Mouse (Mus musculus): ENCODE results near the gene Ganc. TPM values are rescaled to one million over a fixed set of nuclear protein-coding genes. Genes with fewer than 3 reads are reported as not detected.

Gene Ganc
- polyA plus RNA-seq, 1 experiment: 10.4 TPM

DNA sequence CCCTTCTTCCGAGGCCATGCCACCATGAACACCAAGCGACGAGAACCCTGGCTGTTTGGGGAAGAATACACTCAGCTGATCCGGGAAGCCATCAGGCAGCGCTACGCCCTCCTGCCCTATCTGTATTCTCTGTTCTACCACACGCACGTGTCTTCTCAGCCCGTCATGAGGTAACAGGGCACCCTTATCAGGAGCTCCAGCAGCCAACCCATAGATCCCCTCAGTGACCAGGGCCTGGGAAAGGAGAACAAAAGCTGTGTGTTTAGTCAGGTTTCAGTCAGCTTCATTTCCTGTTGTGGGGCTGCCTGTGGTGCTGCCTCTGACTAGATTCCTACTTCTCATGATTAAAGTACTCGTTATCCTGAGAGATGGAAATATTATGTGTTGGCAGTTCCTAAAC, 42.7 kb downstream of the Ganc start:
- Histone ChIP-seq H3K4me3 (ENCODE audit: insufficient read depth, low read length) (no peak overlapping the region), H3K4me1 (ENCODE audit: control insufficient read depth, insufficient read depth, low read length) (peaks cover 5% of the 10 kb centered on the region), H3K27ac (ENCODE audit: insufficient read depth, low read depth, low read length) (no peak overlapping the region)
- TF ChIP-seq CTCF (IDR thresholded peaks at IDR 0.05; ENCODE audit: low read depth, low read length): no peak
- TF ChIP-seq POLR2A (IDR thresholded peaks at IDR 0.05; ENCODE audit: borderline replicate concordance, low read depth, low read length): no peak

DNA sequence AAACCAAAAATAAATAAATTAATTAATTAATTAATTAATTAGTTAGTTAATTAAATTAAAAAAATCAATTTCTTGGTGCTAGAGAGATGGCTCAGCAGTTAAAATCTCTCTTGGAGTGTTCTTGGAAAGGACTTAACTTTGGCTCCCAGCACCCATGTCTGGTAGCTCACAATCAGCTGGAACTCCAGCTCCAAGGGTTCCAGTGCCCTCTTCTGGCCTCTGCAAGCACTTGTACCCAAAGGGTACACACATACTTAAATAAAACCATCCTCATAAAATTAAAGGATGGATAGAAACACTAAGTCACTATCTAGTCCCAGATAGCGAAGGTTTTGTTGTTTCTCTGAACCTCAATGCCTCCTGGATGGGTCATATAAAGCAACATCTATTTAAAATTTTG, 43.6 kb downstream of the Ganc start:
- no peak overlapping the region for H3K4me3 ChIP-seq (ENCODE audit: insufficient read depth, low read length)
- peaks cover 5% of the 10 kb centered on the region for H3K4me1 ChIP-seq (ENCODE audit: control insufficient read depth, insufficient read depth, low read length)
- TF ChIP-seq POLR2A (IDR thresholded peaks at IDR 0.05; ENCODE audit: borderline replicate concordance, low read depth, low read length): no peak
- no peak for TF ChIP-seq CTCF (IDR thresholded peaks at IDR 0.05; ENCODE audit: low read depth, low read length)
- H3K27ac ChIP-seq (ENCODE audit: insufficient read depth, low read depth, low read length): no peak overlapping the region

DNA sequence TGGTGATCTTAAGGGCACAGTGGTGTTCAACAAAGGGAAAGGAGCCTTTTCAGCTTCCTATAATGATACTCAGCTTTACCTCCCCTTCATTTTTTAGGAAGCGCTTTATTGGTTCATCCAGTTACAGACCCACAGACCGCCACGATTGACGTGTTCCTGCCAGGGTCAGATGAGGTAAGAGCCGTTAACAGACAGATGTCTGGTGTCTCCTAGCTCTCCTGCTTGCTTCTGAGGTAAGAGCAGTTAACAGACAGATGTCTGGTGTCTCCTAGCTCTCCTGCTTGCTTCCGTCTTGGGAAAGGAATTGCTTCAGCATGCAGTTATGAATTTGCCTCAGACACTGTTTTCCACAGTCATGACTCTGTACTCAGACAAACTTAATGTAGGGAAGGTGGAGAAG, 47.0 kb downstream of the Ganc start:
- TF ChIP-seq POLR2A (IDR thresholded peaks at IDR 0.05; ENCODE audit: borderline replicate concordance, low read depth, low read length) (no peak), CTCF (IDR thresholded peaks at IDR 0.05; ENCODE audit: low read depth, low read length) (no peak)
- Histone ChIP-seq H3K4me3 (ENCODE audit: insufficient read depth, low read length) (no peak overlapping the region), H3K27ac (ENCODE audit: insufficient read depth, low read depth, low read length) (no peak overlapping the region), H3K4me1 (ENCODE audit: control insufficient read depth, insufficient read depth, low read length) (peaks cover 5% of the 10 kb centered on the region)

DNA sequence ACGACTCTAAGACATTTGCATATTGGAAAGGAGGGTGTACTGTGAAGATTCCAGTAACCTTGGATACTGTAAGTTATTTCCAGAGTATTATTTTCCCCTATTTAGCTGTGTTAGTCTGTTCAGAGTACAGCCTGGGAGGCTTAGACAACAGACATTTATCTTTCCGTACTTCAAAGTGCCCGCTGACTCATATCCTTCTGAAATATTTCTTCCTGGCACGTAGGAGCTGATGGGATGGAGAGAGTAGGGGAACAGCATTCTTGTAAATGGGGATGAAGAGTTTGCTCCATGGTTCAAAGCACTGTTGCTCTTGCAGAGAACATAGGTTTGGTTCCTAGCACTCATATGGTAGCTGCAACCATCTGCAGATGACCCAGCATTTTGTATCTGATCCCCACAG, 48.9 kb downstream of the Ganc start:
- TF ChIP-seq CTCF (IDR thresholded peaks at IDR 0.05; ENCODE audit: low read depth, low read length) (no peak), POLR2A (IDR thresholded peaks at IDR 0.05; ENCODE audit: borderline replicate concordance, low read depth, low read length) (no peak)
- no peaks in the 10 kb centered on the region for H3K4me1 ChIP-seq (ENCODE audit: control insufficient read depth, insufficient read depth, low read length)
- H3K4me3 ChIP-seq (ENCODE audit: insufficient read depth, low read length): no peak overlapping the region
- no peak overlapping the region for H3K27ac ChIP-seq (ENCODE audit: insufficient read depth, low read depth, low read length)

DNA sequence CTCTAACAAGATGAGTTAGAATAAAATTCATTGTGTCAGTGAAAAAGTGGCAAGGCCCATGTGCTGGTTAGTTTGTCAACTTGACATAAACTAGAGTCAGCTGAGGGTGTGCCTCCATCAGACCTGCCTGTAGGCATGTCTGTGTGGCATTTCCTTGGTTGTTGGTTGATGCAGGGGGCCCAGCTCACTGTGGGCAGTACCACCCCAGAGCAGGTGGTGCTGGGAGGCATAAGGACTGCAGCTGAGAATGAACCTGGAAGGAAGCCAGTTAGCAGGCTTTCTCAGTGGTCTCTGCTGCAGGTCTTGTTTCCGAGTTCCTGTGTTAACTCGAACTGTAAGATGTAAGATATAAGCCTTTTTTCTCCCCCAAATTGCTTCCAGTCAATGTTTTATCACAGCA, 51.3 kb downstream of the Ganc start:
- Histone ChIP-seq H3K4me3 (ENCODE audit: insufficient read depth, low read length) (no peak overlapping the region), H3K27ac (ENCODE audit: insufficient read depth, low read depth, low read length) (no peak overlapping the region), H3K4me1 (ENCODE audit: control insufficient read depth, insufficient read depth, low read length) (no peaks in the 10 kb centered on the region)
- no peak for TF ChIP-seq POLR2A (IDR thresholded peaks at IDR 0.05; ENCODE audit: borderline replicate concordance, low read depth, low read length)
- TF ChIP-seq CTCF (IDR thresholded peaks at IDR 0.05; ENCODE audit: low read depth, low read length): no peak

DNA sequence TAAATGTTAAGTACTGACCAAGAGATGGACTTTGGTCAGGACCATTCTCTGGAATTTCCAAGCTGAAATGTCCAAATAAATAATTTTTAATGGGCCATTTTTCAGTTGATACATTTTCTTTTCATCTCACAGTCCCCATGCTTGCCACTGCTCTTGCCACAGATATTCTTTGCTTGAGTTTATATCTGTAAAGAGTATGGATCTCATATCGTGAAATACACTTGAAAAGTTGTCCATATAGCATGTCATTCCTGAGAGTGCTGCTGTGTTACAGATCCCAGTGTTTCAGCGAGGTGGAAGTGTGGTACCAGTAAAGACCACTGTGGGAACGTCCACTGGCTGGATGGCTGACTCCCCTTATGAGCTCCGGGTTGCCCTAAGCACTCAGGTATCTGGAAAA, 52.0 kb downstream of the Ganc start, which contains the start of gene Capn3:
Capn3 (plus strand) TSS at position 301 of the 400 bp plus-strand sequence.
- TF ChIP-seq CTCF (IDR thresholded peaks at IDR 0.05; ENCODE audit: low read depth, low read length) (no peak), POLR2A (IDR thresholded peaks at IDR 0.05; ENCODE audit: borderline replicate concordance, low read depth, low read length) (no peak)
- no peak within 1 kb of the TSS for H3K27ac ChIP-seq (ENCODE audit: insufficient read depth, low read depth, low read length)
- no peaks in the 10 kb centered on the region for H3K4me1 ChIP-seq (ENCODE audit: control insufficient read depth, insufficient read depth, low read length)
- H3K4me3 ChIP-seq (ENCODE audit: insufficient read depth, low read length): no peak within 1 kb of the TSS

DNA sequence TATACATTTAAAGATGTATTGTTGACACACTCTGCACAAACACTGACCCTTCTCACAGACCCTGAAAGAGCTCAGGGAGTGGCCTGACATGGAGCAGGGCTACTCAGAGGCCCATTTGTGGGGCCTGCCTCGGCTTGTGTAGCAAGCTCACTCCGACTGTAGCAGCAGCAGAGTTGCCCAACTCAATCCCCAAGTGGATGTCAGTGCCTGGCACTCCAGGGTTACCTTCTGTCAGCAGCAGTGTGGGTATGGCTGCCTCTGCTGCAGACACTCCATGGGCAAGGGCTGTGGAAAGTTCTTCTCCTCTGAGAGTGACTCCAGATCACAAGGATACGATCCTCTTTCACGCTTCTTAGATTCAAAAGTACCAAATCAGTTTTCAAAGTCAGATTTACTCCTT, 56.5 kb downstream of the Ganc start:
- TF ChIP-seq CTCF (IDR thresholded peaks at IDR 0.05; ENCODE audit: low read depth, low read length) (no peak), POLR2A (IDR thresholded peaks at IDR 0.05; ENCODE audit: borderline replicate concordance, low read depth, low read length) (no peak)

DNA sequence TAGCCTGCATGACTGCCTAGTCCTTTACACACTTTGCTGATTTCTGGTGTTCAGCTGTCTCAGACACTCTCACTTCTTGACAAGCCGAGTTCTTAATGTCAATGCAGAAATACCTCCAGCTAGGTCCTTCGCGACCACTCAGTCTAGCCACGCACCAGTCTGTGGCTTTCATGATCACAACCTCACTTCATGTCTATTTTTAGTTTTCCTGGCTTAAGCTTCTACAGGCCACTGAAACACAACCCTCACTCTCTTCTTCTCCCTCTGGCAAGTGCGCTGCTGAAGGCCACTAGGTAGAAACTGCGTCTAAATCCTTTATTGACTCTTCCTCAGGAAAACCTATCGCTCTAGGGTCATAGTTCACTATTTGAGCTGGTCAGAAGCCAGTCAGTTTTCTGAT, 59.6 kb downstream of the Ganc start:
- H3K4me1 ChIP-seq (ENCODE audit: control insufficient read depth, insufficient read depth, low read length): peaks cover 42% of the 10 kb centered on the region
- H3K4me3 ChIP-seq (ENCODE audit: insufficient read depth, low read length): no peak overlapping the region
- H3K27ac ChIP-seq (ENCODE audit: insufficient read depth, low read depth, low read length): no peak overlapping the region
- no peak for TF ChIP-seq CTCF (IDR thresholded peaks at IDR 0.05; ENCODE audit: low read depth, low read length)
- no peak for TF ChIP-seq POLR2A (IDR thresholded peaks at IDR 0.05; ENCODE audit: borderline replicate concordance, low read depth, low read length)

More for the DNA sequence above, 56.5 kb downstream of the Ganc start:
- peaks cover 21% of the 10 kb centered on the region for H3K4me1 ChIP-seq (ENCODE audit: control insufficient read depth, insufficient read depth, low read length)
- H3K27ac ChIP-seq (ENCODE audit: insufficient read depth, low read depth, low read length): no peak overlapping the region
- no peak overlapping the region for H3K4me3 ChIP-seq (ENCODE audit: insufficient read depth, low read length)

DNA sequence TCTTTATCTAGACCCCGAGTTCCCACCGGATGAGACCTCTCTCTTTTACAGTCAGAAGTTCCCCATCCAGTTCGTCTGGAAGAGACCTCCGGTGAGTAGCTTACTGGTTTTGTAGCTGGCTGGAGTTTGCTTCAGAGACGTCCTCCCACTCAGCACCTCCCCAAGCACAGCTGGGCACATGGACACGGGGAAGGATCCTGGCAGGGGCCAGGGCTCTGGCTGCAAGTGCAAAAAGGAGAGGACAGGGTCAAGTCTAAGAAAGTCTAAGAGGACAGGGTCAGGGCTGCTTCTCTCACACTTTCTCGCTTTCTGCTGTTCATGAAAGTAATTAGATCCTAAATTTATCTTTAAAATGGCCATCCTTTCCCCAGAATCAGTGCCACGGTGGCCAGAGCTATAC, 60.4 kb downstream of the Ganc start:
- H3K4me1 ChIP-seq (ENCODE audit: control insufficient read depth, insufficient read depth, low read length): peaks cover 46% of the 10 kb centered on the region
- TF ChIP-seq CTCF (IDR thresholded peaks at IDR 0.05; ENCODE audit: low read depth, low read length): no peak
- no peak for TF ChIP-seq POLR2A (IDR thresholded peaks at IDR 0.05; ENCODE audit: borderline replicate concordance, low read depth, low read length)
- no peak overlapping the region for H3K4me3 ChIP-seq (ENCODE audit: insufficient read depth, low read length)
- peak overlapping the region; percentile 71; the same call in 1 of the 2 replicates for H3K27ac ChIP-seq (ENCODE audit: insufficient read depth, low read depth, low read length)

DNA sequence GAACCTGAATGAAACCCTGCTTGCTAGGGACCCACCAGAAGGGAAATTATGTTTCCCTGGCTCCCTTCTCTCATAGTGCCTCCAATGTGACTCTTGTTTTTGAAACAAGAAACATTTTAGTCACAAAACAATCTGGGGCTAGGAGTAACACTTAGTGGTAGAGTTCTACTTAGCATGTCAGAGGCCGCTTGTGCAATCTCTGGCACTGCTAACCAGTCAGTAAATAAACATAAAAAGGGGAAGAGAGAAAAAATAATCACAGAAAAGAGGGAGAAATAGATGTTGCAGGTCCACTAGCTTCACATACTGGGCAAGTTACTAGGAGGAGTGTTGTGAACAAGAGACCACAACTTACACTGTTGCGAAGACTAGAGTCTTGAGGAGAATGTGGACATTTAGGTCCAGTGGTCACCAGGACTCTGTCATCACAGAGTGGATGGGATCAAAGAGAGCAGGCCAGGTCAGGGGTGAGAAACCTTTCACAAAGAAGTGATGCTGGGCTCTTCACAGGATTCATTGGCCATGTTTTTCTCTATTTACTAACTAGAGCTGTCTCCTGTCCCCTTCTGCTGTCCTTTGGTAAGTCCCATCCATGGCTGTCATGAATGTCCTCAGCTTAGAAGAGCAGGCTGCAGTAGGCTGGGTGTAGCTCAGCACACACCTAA, 61.2 kb downstream of the Ganc start:
- Histone ChIP-seq H3K4me3 (ENCODE audit: insufficient read depth, low read length) (no peak overlapping the region), H3K27ac (ENCODE audit: insufficient read depth, low read depth, low read length) (peak overlapping the region; percentile 71), H3K4me1 (ENCODE audit: control insufficient read depth, insufficient read depth, low read length) (peaks cover 54% of the 10 kb centered on the region)
- no peak for TF ChIP-seq POLR2A (IDR thresholded peaks at IDR 0.05; ENCODE audit: borderline replicate concordance, low read depth, low read length)
- TF ChIP-seq CTCF (IDR thresholded peaks at IDR 0.05; ENCODE audit: low read depth, low read length): no peak

All from bone marrow macrophage, adult 2 months (primary cell).